In the genomic region with DNA sequence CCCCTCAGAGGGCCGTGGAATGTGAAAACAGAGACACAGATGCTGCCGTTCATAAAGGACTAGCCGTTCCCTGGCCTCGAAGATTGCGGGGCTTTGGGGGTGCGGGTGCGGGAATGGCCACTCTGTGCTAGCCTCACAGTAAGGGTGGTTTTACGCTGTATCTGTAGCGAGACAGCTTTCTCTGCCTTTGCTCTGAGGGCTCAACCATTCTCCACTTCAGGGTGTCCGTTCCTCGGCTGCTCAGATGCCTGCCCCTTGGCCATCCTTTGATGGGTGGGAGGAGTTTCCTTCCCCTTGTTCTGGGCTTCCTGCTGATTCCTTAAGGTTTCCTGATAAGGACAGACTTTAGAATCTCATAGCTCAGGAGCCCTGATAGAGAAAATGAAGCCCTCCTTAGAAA, we compare ENCODE assay signal across 8 mouse cellular contexts. TPM values are rescaled to one million over a fixed set of nuclear protein-coding genes. Genes with fewer than 3 reads are reported as not detected.
DNase-seq lines count a peak whose midpoint lies in the region; ATAC-seq and TF ChIP-seq lines count a peak whose summit lies in the region.

No protein-coding gene starts in this region.

- H3K4me1 ChIP-seq in bone marrow, adult 2 months (ENCODE audit: control insufficient read depth, insufficient read depth, low read length) = peaks cover 3% of the 10 kb centered on the region; the same call in 1 of the 2 replicates
- no peaks in the 10 kb centered on the region for H3K4me1 ChIP-seq in intestine, embryonic 15.5 days (replicated peaks)
- H3K4me1 ChIP-seq in stomach, embryonic 14.5 days (ENCODE audit: control insufficient read depth, insufficient read depth, low read length) = no peaks in the 10 kb centered on the region

- no peak for TF ChIP-seq CTCF in bone marrow, adult 2 months (IDR thresholded peaks at IDR 0.05; ENCODE audit: control insufficient read depth, insufficient read depth, low read length)

- TF ChIP-seq POLR2A in bone marrow, adult 2 months (IDR thresholded peaks at IDR 0.05; ENCODE audit: borderline replicate concordance, control insufficient read depth, low read depth, low read length) = no peak

- peak; percentile 37 for DNase-seq in CD4-positive helper T cell, adult 2 months (ENCODE audit: low read depth, low spot score)
- peak; percentile 36 for DNase-seq in gastrocnemius, postnatal 25 days
- peak; percentile 64 to 76 for DNase-seq in lung, adult 18-20 months
- DNase-seq in urinary bladder, postnatal 25 days (ENCODE audit: low spot score) = no peak
- DNase-seq in cerebellum, adult 8-10 months = no peak

- no peaks in the 10 kb centered on the region for H3K27me3 ChIP-seq in intestine, embryonic 15.5 days (replicated peaks)
- no peaks in the 10 kb centered on the region for H3K27me3 ChIP-seq in stomach, embryonic 14.5 days (ENCODE audit: control insufficient read depth, insufficient read depth, low read length)

- no peaks in the 10 kb centered on the region for H3K9me3 ChIP-seq in intestine, embryonic 15.5 days
- no peaks in the 10 kb centered on the region for H3K9me3 ChIP-seq in stomach, embryonic 14.5 days (ENCODE audit: control insufficient read depth, low read depth, low read length)

- H3K4me3 ChIP-seq in bone marrow, adult 2 months (replicated peaks; ENCODE audit: control insufficient read depth, low read depth, low read length) = peak overlapping the region; percentile 58
- peak overlapping the region; percentile 20 for H3K4me3 ChIP-seq in intestine, embryonic 15.5 days (replicated peaks)
- H3K4me3 ChIP-seq in stomach, embryonic 14.5 days (ENCODE audit: low read depth, low read length) = peak overlapping the region; percentile 17; the same call in 1 of the 2 replicates

- 0 out of 2 replicates have a peak, but pooled peaks have one; percentile 22 for ATAC-seq in intestine, embryonic 15.5 days
- no peak for ATAC-seq in stomach, embryonic 14.5 days (ENCODE audit: insufficient number of reproducible peaks, insufficient read depth, low FRiP score, low read depth)

- peak overlapping the region; percentile 53 for H3K4me2 ChIP-seq in intestine, embryonic 15.5 days (replicated peaks)
- peak overlapping the region; percentile 56 for H3K4me2 ChIP-seq in stomach, embryonic 14.5 days (replicated peaks; ENCODE audit: low read depth, low read length)

- WGBS in bone marrow, adult 2 months = under 1% methylated on average over 11 of the region's 11 CpGs
- WGBS in intestine, embryonic 15.5 days = 5% methylated on average over 11 of the region's 11 CpGs
- WGBS in stomach, embryonic 14.5 days = 4% methylated on average over 11 of the region's 11 CpGs

- no peak overlapping the region for H3K9ac ChIP-seq in intestine, embryonic 15.5 days
- no peak overlapping the region; the same call in 1 of the 2 replicates for H3K9ac ChIP-seq in stomach, embryonic 14.5 days (replicated peaks; ENCODE audit: low read depth, low read length)

- peak overlapping the region; percentile 95 for H3K27ac ChIP-seq in bone marrow, adult 2 months (ENCODE audit: control insufficient read depth, insufficient read depth, low read depth, low read length, poor library complexity)
- H3K27ac ChIP-seq in intestine, embryonic 15.5 days = no peak overlapping the region
- no peak overlapping the region for H3K27ac ChIP-seq in stomach, embryonic 14.5 days (ENCODE audit: low read length)

- no peaks in the 10 kb centered on the region for H3K36me3 ChIP-seq in intestine, embryonic 15.5 days
- H3K36me3 ChIP-seq in stomach, embryonic 14.5 days (ENCODE audit: control insufficient read depth, insufficient read depth, low read length) = no peaks in the 10 kb centered on the region

RNA-seq across cellular contexts. Expression of gene Srgn, which starts 18.8 kb away (rescaled TPM):
- polyA plus RNA-seq in bone marrow, adult 2 months (2011; ENCODE audit: insufficient read depth, insufficient read length, low replicate concordance, missing spikeins) = 68.7 and 72.9 TPM in 2 replicates
- total RNA-seq in gastrocnemius, postnatal 25 days (2021) = 10 to 100 TPM; 13.0 to 14.3 TPM
- 11.6 and 15.4 TPM in 2 replicates for polyA plus RNA-seq in intestine, embryonic 15.5 days (2015; fragmentation: Nextera tagmentation; extraction: Ambion mirVana)
- 8.3 and 8.7 TPM in 2 replicates for polyA plus RNA-seq in stomach, embryonic 14.5 days (2014; fragmentation: Nextera tagmentation; extraction: Ambion mirVana)

RNA-seq across cellular contexts. Expression of gene Vps26a, which starts 21.9 kb away (rescaled TPM):
- polyA plus RNA-seq in bone marrow, adult 2 months (2011; ENCODE audit: insufficient read depth, insufficient read length, low replicate concordance, missing spikeins) = 13.6 and 26.5 TPM in 2 replicates
- total RNA-seq in gastrocnemius, postnatal 25 days (2021) = 10 to 100 TPM; 24.7 to 25.6 TPM
- polyA plus RNA-seq in intestine, embryonic 15.5 days (2015; fragmentation: Nextera tagmentation; extraction: Ambion mirVana) = 107 and 119 TPM in 2 replicates
- polyA plus RNA-seq in stomach, embryonic 14.5 days (2014; fragmentation: Nextera tagmentation; extraction: Ambion mirVana) = 75.6 and 77.9 TPM in 2 replicates

RNA-seq across cellular contexts. Expression of gene Supv3l1, which starts 58.9 kb away (rescaled TPM):
- polyA plus RNA-seq in bone marrow, adult 2 months (2011; ENCODE audit: insufficient read depth, insufficient read length, low replicate concordance, missing spikeins) = 19.5 and 28.8 TPM in 2 replicates
- 10 to 100 TPM; 15.3 to 20.1 TPM for total RNA-seq in gastrocnemius, postnatal 25 days (2021)
- 31.2 and 33.3 TPM in 2 replicates for polyA plus RNA-seq in intestine, embryonic 15.5 days (2015; fragmentation: Nextera tagmentation; extraction: Ambion mirVana)
- polyA plus RNA-seq in stomach, embryonic 14.5 days (2014; fragmentation: Nextera tagmentation; extraction: Ambion mirVana) = 25.5 and 25.8 TPM in 2 replicates

RNA-seq across cellular contexts. Expression of gene 4930507D05Rik, which starts 59.2 kb away (rescaled TPM):
- not detected in 2 replicates for polyA plus RNA-seq in bone marrow, adult 2 months (2011; ENCODE audit: insufficient read depth, insufficient read length, low replicate concordance, missing spikeins)
- total RNA-seq in gastrocnemius, postnatal 25 days (2021) = not detected
- 0.57 and 0.77 TPM in 2 replicates for polyA plus RNA-seq in intestine, embryonic 15.5 days (2015; fragmentation: Nextera tagmentation; extraction: Ambion mirVana)
- polyA plus RNA-seq in stomach, embryonic 14.5 days (2014; fragmentation: Nextera tagmentation; extraction: Ambion mirVana) = 0.71 and 0.90 TPM in 2 replicates

Comparison
In these comparisons a context has a peak if more than half of its experiments do, and no peak if none do; other contexts are left out.
1. DNase-seq: peak in CD4-positive helper T cell, adult 2 months (single experiment), gastrocnemius, postnatal 25 days (single experiment) and lung, adult 18-20 months (2 of 2); none in urinary bladder, postnatal 25 days (single experiment) and cerebellum, adult 8-10 months (single experiment).
2. Peak in every context shown above with its lines, with median percentiles within 50 percentile points of each other: H3K4me3 ChIP-seq.